Mouse (Mus musculus): Measurements from ENCODE around the gene Gdf2. TPM values are rescaled to one million over a fixed set of nuclear protein-coding genes. Genes with fewer than 3 reads are reported as not detected.

Gdf2 gene
- not detected in 2 replicates for polyA plus RNA-seq (2011; ENCODE audit: insufficient read depth, insufficient read length, low read depth, missing spikeins)

DNA sequence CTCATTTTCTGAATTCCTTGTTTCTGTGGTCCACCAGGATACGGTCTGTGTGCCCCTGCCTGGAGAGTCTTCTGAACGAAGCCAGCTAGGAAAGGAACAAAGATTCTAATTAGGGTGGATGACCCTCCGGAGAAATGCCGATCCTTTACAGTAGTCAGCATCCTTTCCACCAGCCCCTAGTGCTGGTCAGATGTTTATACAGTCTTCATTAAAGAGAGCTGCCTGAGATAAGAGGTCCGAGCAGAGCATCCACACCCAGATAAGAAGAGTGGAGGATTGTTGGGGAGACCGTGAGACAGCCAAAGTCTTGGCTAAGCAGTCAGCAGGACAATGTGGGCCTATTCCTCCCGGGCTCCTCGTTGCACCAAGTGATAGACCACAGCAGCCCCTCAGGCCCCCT lies at the start of gene Gdf2:
Gdf2 (plus strand) TSS at position 301 of the 400 bp plus-strand sequence.
- H3K36me3 ChIP-seq (ENCODE audit: control insufficient read depth, insufficient read depth, low read length, poor library complexity, severe bottlenecking) = no peaks in the 10 kb centered on the region
- no peak within 1 kb of the TSS for H3K27ac ChIP-seq (ENCODE audit: insufficient read depth, low read length)
- no peak within 1 kb of the TSS for H3K9ac ChIP-seq (ENCODE audit: low read depth, poor library complexity, severe bottlenecking)
- H3K4me1 ChIP-seq (ENCODE audit: control insufficient read depth, insufficient read depth, low read length) = no peaks in the 10 kb centered on the region
- H3K27me3 ChIP-seq (ENCODE audit: control insufficient read depth, insufficient read depth, low read length, poor library complexity, severe bottlenecking) = no peaks in the 10 kb centered on the region
- TF ChIP-seq POLR2A (IDR thresholded peaks at IDR 0.05; ENCODE audit: insufficient read depth, low read length) (no peak), CTCF (IDR thresholded peaks at IDR 0.05; ENCODE audit: low read depth, low read length) (no peak), EP300 (IDR thresholded peaks at IDR 0.05; ENCODE audit: insufficient read depth, low read depth, low read length) (no peak)
- H3K4me3 ChIP-seq (ENCODE audit: low read depth, low read length) = no peak within 1 kb of the TSS
- no peaks in the 10 kb centered on the region for H3K9me3 ChIP-seq (replicated peaks; ENCODE audit: control insufficient read depth, insufficient read depth, low read length, poor library complexity, severe bottlenecking)

DNA sequence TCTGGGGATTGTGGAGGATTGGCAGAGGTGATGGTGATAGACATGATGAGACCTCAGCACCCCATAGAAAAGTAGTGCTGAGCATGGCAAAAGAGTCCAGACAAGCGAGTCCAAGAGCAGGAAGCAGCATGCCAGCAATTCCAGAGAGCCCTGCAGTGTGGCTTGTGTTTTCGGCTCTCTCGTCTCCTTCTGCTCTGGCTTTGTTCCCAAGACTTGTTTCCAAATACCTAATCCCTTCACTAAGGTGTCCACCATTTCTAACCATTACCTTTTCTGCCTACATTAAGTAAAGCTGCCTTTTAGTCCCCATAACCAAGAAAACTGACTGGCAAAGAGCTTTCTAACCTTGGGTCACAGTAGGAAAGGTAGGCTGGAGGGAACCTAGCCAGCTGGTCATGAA lies 49.3 kb upstream of the Gdf2 start:
- Histone ChIP-seq H3K9ac (ENCODE audit: low read depth, poor library complexity, severe bottlenecking) (no peak overlapping the region), H3K9me3 (replicated peaks; ENCODE audit: control insufficient read depth, insufficient read depth, low read length, poor library complexity, severe bottlenecking) (no peaks in the 10 kb centered on the region), H3K36me3 (ENCODE audit: control insufficient read depth, insufficient read depth, low read length, poor library complexity, severe bottlenecking) (no peaks in the 10 kb centered on the region), H3K4me1 (ENCODE audit: control insufficient read depth, insufficient read depth, low read length) (no peaks in the 10 kb centered on the region), H3K27me3 (ENCODE audit: control insufficient read depth, insufficient read depth, low read length, poor library complexity, severe bottlenecking) (no peaks in the 10 kb centered on the region), H3K4me3 (ENCODE audit: low read depth, low read length) (no peak overlapping the region), H3K27ac (ENCODE audit: insufficient read depth, low read length) (no peak overlapping the region)
- TF ChIP-seq EP300 (IDR thresholded peaks at IDR 0.05; ENCODE audit: insufficient read depth, low read depth, low read length) (no peak), POLR2A (IDR thresholded peaks at IDR 0.05; ENCODE audit: insufficient read depth, low read length) (no peak), CTCF (IDR thresholded peaks at IDR 0.05; ENCODE audit: low read depth, low read length) (no peak)

DNA sequence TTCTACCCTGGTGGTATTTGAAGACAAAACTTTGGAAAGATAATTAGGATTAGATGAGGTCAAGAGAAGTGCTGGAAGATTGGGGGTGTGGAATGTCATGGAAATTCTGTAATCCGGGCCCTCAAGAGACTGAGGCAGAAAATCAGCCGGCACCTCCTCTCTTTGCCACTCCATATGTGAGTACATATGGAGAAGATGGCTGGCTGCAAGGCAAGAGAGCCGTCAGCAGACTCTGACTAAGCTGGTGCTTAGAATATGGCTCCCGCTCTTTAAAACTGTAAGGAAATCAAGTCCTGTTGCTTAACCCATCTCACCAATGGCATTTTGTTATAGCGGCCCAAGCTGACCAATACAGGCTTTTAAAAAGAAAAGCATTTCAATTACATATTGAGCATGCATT lies 45.1 kb upstream of the Gdf2 start:
- Histone ChIP-seq H3K9me3 (replicated peaks; ENCODE audit: control insufficient read depth, insufficient read depth, low read length, poor library complexity, severe bottlenecking) (no peaks in the 10 kb centered on the region), H3K27ac (ENCODE audit: insufficient read depth, low read length) (no peak overlapping the region), H3K4me1 (ENCODE audit: control insufficient read depth, insufficient read depth, low read length) (no peaks in the 10 kb centered on the region), H3K9ac (ENCODE audit: low read depth, poor library complexity, severe bottlenecking) (no peak overlapping the region), H3K27me3 (ENCODE audit: control insufficient read depth, insufficient read depth, low read length, poor library complexity, severe bottlenecking) (no peaks in the 10 kb centered on the region), H3K36me3 (ENCODE audit: control insufficient read depth, insufficient read depth, low read length, poor library complexity, severe bottlenecking) (no peaks in the 10 kb centered on the region), H3K4me3 (ENCODE audit: low read depth, low read length) (no peak overlapping the region)
- TF ChIP-seq CTCF (IDR thresholded peaks at IDR 0.05; ENCODE audit: low read depth, low read length) (no peak), EP300 (IDR thresholded peaks at IDR 0.05; ENCODE audit: insufficient read depth, low read depth, low read length) (no peak), POLR2A (IDR thresholded peaks at IDR 0.05; ENCODE audit: insufficient read depth, low read length) (no peak)

DNA sequence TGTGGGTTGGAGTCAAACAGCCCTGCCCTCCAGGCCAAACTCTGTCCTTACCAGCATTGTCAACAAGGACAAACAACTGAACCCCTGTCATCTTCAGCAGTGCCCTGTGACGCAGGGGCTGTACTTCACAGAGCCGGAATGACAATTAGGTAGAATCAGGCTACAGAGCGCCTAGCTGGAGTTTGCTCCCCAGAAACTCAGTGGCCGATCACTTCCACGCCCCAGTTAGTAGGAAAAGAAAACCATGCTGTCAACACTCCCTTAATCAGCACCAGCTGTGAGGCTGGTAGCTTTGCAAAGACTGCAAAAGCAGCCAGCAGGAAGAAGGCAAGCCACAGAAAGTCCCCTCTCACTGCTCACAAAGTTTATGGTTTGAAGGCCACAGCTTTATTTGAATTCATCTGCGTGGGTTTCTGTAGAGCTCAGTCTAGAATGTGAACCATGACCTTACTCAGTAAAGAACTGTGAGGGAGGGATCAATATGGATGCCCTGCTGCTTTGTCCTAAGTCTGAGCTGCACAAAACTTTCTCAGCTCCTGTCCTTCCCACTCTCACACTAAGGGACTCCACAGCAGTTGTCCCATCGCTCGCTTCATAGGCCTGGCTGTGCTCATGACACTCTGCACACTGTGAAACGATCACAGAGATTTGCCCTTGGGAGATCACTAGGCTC lies 44.1 kb upstream of the Gdf2 start:
- H3K27me3 ChIP-seq (ENCODE audit: control insufficient read depth, insufficient read depth, low read length, poor library complexity, severe bottlenecking) = no peaks in the 10 kb centered on the region
- H3K36me3 ChIP-seq (ENCODE audit: control insufficient read depth, insufficient read depth, low read length, poor library complexity, severe bottlenecking) = no peaks in the 10 kb centered on the region
- no peaks in the 10 kb centered on the region for H3K9me3 ChIP-seq (replicated peaks; ENCODE audit: control insufficient read depth, insufficient read depth, low read length, poor library complexity, severe bottlenecking)
- H3K27ac ChIP-seq (ENCODE audit: insufficient read depth, low read length) = no peak overlapping the region
- H3K9ac ChIP-seq (ENCODE audit: low read depth, poor library complexity, severe bottlenecking) = no peak overlapping the region
- H3K4me3 ChIP-seq (ENCODE audit: low read depth, low read length) = no peak overlapping the region
- no peaks in the 10 kb centered on the region for H3K4me1 ChIP-seq (ENCODE audit: control insufficient read depth, insufficient read depth, low read length)
- no peak for TF ChIP-seq EP300 (IDR thresholded peaks at IDR 0.05; ENCODE audit: insufficient read depth, low read depth, low read length)
- TF ChIP-seq CTCF (IDR thresholded peaks at IDR 0.05; ENCODE audit: low read depth, low read length) = no peak
- no peak for TF ChIP-seq POLR2A (IDR thresholded peaks at IDR 0.05; ENCODE audit: insufficient read depth, low read length)

DNA sequence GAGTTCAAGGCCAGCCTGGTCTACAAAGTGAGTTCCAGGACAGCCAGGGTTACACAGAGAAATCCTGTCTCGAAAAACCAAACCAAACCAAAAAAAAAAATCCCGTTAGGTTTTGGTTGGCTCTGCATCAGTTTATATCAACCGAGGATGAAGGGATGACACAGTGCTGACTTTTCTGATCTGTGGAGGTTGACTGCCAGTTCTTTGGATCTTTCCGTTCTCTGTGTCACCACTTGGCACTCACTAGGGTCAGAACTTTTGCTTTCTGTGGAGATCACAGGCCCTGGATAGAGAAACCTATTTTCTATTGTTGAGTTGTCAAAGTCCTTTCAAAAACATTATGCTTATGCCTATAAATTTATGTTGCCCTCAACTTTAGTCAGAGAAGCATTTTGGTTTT lies 38.1 kb upstream of the Gdf2 start:
- TF ChIP-seq EP300 (IDR thresholded peaks at IDR 0.05; ENCODE audit: insufficient read depth, low read depth, low read length) (no peak), CTCF (IDR thresholded peaks at IDR 0.05; ENCODE audit: low read depth, low read length) (no peak)
- no peaks in the 10 kb centered on the region for H3K4me1 ChIP-seq (ENCODE audit: control insufficient read depth, insufficient read depth, low read length)
- no peak overlapping the region for H3K9ac ChIP-seq (ENCODE audit: low read depth, poor library complexity, severe bottlenecking)
- H3K4me3 ChIP-seq (ENCODE audit: low read depth, low read length) = no peak overlapping the region
- H3K27ac ChIP-seq (ENCODE audit: insufficient read depth, low read length) = no peak overlapping the region
- H3K36me3 ChIP-seq (ENCODE audit: control insufficient read depth, insufficient read depth, low read length, poor library complexity, severe bottlenecking) = no peaks in the 10 kb centered on the region
- no peaks in the 10 kb centered on the region for H3K27me3 ChIP-seq (ENCODE audit: control insufficient read depth, insufficient read depth, low read length, poor library complexity, severe bottlenecking)
- no peaks in the 10 kb centered on the region for H3K9me3 ChIP-seq (replicated peaks; ENCODE audit: control insufficient read depth, insufficient read depth, low read length, poor library complexity, severe bottlenecking)

DNA sequence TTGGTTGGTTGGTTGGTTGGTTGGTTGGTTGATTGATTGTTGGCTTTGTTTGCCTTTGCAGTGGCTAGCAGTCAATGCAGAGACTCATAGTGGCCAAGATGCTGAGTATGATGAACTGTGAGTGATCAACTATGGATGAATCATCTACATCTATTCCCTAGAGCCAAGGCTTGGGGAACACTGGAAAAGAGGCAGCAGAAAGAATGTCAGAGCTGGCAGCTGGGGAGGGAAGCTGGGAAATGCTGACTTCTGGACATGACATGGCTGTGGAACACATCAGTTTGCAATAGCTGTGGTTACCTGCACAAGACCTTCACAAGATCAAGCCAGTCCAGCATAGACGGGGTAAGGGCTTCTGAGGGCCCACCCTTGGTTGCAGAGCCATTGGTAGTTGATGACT lies 37.6 kb upstream of the Gdf2 start:
- H3K27me3 ChIP-seq (ENCODE audit: control insufficient read depth, insufficient read depth, low read length, poor library complexity, severe bottlenecking) = no peaks in the 10 kb centered on the region
- TF ChIP-seq CTCF (IDR thresholded peaks at IDR 0.05; ENCODE audit: low read depth, low read length) (no peak), POLR2A (IDR thresholded peaks at IDR 0.05; ENCODE audit: insufficient read depth, low read length) (no peak), EP300 (IDR thresholded peaks at IDR 0.05; ENCODE audit: insufficient read depth, low read depth, low read length) (no peak)
- H3K36me3 ChIP-seq (ENCODE audit: control insufficient read depth, insufficient read depth, low read length, poor library complexity, severe bottlenecking) = no peaks in the 10 kb centered on the region
- H3K4me3 ChIP-seq (ENCODE audit: low read depth, low read length) = no peak overlapping the region
- H3K27ac ChIP-seq (ENCODE audit: insufficient read depth, low read length) = no peak overlapping the region
- H3K9me3 ChIP-seq (replicated peaks; ENCODE audit: control insufficient read depth, insufficient read depth, low read length, poor library complexity, severe bottlenecking) = no peaks in the 10 kb centered on the region
- no peaks in the 10 kb centered on the region for H3K4me1 ChIP-seq (ENCODE audit: control insufficient read depth, insufficient read depth, low read length)
- no peak overlapping the region for H3K9ac ChIP-seq (ENCODE audit: low read depth, poor library complexity, severe bottlenecking)

Data from ES-Bruce4 (cell line).